Mouse (Mus musculus): ENCODE measurements at regions not wholly inside any gene's neighbourhood (a gene's known extent, or its start where the extent isn't known, plus 50 kb on each side); places are given as distances from the start of the nearest gene placed in this dataset.

DNA sequence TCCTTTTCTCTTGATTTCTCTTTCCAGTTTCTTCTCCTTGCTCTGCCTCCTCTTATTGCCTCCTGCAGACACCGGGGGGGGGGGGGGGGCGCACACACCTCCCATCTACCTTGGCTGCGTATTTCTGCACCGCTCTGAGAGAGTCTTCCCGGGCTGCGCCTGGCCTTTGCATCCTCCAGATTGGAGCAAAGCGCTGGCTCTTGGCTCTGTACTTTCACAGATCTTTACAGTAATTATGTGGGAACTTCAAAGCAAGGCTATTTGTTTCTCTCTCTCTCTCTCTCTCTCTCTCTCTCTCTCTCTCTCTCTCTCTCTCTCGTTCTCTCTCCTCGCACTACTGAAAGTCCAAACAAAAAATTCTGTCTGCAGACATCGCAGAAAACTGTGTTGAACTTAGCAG, 317.4 kb downstream of the Med13l start:
- intact Hi-C loops (cut with DNase I): loop anchor here (5.0 to 10.0 kb wide), 4 partner anchors 96 to 1557 kb away; partner anchors contain the start of genes Lhx5 and Tbx3

DNA sequence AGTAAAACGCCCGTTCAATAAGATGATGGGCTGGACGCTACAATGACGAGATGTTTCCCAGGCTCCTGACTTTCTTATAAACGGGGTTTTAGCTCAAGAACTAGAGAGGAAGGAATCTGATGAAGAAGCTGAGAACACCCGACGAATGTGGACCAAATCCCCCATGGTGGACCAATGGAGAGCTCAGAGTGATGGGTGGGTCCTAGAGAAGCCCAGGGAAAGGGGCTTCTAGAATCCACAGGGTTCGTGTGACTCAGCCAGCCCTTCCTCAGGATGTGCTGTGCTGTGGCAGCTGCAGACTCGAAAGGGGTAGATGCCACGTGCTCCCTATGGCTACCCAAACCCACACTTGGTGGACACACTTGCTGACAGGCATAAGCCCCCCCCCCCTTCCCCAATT, 318.2 kb downstream of the Med13l start:
- intact Hi-C loops (cut with DNase I): loop anchor here (1.0 to 10.0 kb wide), 5 partner anchors 96 to 1556 kb away; partner anchors contain the start of genes Lhx5 and Tbx3
- DNase-seq (ENCODE audit: low spot score in 2 of 2): no peak

More for the DNA sequence above, 317.4 kb downstream of the Med13l start:
- DNase-seq (ENCODE audit: low spot score in 2 of 2): no peak

DNA sequence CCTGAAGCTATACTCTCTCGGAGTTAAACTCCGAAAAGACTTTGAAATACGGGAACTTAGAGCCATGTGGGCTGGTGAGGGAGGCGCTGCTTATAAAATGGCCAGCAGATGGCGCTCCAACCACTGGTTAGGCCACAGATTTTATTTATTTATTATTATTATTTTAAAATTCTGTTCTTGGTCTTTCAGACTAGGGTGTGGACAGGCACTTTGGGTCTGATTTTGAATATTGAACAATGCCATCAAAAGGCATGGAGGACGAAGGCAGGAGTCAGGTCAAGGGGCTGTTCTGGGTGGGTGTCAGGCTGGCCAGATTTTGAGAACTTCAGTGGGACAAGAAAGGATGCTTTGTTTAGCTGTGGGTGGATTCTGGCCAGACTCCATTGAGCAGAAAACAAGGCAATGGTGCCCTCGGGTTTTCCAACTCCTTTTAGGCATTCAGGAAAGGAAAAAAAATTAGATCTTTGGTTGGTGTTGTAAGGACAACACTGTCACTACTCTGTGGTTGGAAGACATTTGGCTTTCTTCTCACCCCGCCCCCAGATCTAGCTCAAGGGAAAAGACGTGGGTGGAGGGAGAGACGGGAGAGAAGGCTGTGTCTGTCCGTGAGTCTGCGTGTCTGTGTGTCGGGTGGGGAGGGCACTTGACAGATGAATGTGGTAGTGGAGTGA, 319.5 kb downstream of the Med13l start:
- intact Hi-C loops (cut with DNase I): loop anchor here (1.0 to 10.0 kb wide), 5 partner anchors 98 to 1555 kb away; partner anchors contain the start of genes Lhx5 and Tbx3
- peak; percentile 67 to 69 for DNase-seq (ENCODE audit: low spot score in 2 of 2)

DNA sequence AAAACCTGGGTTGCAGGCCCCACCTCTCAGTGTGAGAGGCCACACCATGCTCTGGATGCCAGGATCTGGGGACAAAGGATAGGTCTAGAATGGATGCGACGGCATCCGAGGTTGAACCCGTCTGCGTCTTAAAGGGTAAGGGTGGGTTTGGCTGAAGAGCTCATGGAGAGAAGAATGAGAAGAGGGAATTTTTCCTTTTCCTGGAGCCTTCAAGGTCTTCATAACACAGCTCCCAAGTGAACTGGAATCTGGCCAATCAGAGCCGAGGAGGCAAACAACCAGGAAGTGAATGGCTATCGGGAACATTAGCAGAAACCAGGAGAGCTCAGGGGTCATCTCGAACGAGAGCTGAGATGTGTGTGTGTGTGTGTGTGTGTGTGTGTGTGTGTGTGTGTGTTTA, 320.1 kb downstream of the Med13l start:
- intact Hi-C loops (cut with DNase I): no loop called here
- no peak for DNase-seq (ENCODE audit: low spot score in 2 of 2)

DNA sequence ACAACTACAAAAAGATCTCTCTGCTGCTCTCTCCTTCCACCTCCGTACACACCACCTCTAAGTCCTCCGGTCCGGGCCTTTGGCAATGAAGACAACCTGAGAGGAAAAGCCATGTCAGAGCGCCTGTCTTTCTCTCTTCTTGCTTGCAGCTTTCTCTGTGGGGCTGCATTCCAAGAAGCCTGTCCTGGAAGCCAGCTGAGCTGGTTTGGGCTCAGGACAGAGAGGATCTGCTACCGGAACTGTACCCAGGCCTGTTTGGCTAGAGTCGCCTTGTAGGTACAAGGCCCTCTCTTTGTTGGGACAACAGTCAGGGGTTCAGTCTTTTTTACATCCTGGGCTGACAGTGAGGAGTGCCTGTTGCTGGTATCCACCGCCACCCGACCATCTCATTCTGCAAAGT, 321.4 kb downstream of the Med13l start:
- intact Hi-C loops (cut with DNase I): no loop called here
- DNase-seq (ENCODE audit: low spot score in 2 of 2): no peak

DNA sequence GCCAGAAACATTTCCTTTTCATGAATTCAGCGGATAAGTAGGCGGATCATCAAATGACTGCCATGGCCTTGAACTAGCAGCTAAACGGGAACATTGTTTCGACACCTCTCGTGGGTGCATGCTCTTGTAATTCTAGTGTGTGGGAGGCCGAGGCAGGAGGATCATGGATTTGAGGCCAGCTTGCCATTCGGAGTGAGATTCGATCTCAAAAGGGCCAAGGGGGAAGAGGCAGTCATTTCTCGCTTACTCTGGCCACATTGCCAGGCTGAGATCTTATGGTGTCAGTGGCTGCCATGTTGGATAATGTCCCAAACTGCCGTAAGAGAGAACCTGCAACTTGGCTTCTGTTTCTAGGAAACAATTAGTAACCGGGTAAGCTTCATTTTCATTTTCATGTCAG, 327.7 kb downstream of the Med13l start:
- no peak for DNase-seq (ENCODE audit: low spot score in 2 of 2)
- intact Hi-C loops (cut with DNase I): no loop called here

DNA sequence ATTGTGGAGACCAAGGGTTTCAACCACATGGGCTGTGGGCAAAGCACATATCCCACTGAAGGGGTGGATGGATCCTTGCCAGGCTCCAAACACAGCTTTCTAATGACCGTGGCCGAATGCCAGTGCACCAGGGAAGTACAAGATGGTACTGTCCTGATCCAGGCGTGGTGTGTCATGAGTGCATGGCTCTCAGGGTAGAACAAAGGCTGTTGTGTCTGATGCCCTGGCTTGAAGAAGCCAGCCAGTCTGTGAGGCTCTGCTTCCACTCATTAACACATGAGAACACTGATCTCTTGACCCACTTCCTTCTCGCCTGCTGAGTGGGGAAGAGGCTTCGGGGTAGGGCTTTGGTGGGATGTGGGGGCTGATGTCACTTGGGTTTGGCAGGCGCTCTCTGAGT, 330.7 kb downstream of the Med13l start:
- DNase-seq (ENCODE audit: low spot score in 2 of 2): peak; percentile 17 to 26
- intact Hi-C loops (cut with DNase I): no loop called here

DNA sequence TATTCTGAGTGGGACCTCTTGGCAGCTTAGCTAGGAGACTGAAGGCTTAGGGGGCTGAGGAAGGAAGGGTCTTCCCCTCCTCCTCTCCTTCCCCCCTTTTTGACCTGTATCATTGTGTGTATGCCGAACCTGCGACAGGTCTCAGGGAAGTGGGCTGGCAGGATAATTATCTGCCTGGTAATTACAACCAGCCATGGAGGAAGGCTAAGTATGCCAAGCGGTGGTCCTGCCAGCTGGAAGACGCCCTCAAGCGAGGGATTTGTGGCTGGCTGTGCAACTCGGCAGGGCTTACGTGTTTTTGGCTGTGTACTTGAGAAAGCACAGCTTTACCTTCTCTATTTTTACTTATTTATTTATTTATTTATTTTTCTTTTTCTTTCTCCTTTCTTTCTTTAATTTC, 347.7 kb downstream of the Med13l start:
- DNase-seq (ENCODE audit: low spot score in 2 of 2): peak in 1 of 2 experiments; percentile 3
- intact Hi-C loops (cut with DNase I): no loop called here

DNA sequence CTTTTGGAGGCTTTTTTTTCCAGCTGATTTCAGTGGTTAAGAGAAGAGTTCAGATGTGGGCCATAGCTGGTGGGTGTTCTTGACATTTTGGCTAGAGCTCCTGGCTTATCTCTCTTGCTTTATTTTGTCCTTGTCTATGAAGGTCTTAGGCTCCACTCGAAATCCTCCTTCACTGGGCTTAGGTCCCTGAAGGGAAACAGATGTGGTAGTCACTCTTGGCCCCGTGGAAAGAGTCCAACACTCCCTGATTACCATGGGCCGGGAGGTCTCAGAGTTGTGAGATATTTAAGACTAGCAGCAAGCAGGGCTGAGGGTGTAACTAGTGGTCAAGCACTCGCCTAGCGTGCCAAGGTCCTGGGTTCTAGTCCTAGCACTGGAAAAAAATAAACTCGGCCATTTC, 349.3 kb downstream of the Med13l start:
- intact Hi-C loops (cut with DNase I): no loop called here
- DNase-seq (ENCODE audit: low spot score in 2 of 2): no peak

DNA sequence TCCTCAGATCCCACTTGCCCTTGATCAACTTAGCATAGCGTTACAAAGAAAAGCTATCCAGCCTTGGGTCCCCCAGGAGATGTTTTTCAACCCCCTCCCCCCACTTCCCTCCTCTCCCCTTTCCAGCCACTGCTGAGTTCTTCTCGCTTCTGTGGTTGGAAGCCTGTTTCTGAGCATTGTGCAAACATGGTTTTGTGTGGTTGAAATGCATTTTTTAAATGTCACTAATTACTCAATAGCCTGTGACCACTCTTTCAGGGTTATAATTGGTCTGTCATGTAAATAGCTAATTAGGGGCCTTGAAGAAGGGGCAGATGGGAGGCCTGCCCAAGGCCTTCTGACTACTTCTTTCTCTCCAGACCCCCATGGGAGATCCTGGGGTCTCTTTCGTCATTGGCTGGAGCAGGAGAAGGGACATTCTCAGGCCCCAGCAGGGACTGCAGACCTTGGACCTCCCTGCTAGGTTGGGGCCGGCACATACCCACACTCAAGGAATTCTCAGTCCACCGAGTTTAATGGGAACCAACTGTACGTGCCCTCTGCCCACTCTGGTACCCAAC, 353.8 kb downstream of the Med13l start:
- intact Hi-C loops (cut with DNase I): no loop called here
- no peak for DNase-seq (ENCODE audit: low spot score in 2 of 2)

DNA sequence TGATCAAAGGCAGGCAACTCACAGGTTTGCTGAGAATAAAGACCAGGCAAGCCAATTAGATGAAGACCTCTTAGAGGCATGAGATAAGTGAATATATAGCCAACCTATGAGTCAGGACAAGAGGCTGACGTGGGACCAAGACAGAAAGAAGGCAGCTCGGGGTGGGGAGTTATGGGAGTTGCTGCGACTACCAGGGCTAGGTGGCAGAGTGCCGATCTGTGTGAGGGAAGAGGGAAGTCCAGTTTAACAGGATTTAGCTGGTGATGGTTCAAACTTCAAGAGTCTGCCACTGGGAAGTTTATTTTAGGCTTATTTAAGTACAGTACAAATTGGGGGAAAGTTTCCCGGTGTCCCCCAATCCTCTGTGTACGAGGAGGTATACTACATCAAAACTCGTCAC, 362.9 kb downstream of the Med13l start:
- intact Hi-C loops (cut with DNase I): no loop called here
- no peak for DNase-seq (ENCODE audit: low spot score in 2 of 2)

DNA sequence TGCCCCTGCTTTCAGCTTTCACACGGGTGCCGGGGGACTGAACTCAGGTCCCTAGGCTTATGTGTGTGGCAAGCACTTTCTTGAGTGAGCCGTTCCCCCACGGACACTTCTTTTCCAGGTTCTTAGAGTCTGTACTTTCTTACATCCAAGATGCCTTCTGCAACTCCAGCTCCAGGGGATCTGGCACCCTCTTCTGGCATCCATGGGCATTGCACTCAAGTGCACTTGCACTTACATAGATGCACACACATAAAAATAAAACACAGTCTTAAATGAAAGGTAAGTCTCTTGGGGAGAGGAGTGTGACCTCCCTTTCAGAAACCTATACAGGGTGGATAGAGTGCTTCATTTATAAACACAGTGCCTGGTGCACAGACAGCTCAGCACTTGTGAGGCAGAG, 368.6 kb downstream of the Med13l start:
- intact Hi-C loops (cut with DNase I): no loop called here
- DNase-seq (ENCODE audit: low spot score in 2 of 2): no peak

DNA sequence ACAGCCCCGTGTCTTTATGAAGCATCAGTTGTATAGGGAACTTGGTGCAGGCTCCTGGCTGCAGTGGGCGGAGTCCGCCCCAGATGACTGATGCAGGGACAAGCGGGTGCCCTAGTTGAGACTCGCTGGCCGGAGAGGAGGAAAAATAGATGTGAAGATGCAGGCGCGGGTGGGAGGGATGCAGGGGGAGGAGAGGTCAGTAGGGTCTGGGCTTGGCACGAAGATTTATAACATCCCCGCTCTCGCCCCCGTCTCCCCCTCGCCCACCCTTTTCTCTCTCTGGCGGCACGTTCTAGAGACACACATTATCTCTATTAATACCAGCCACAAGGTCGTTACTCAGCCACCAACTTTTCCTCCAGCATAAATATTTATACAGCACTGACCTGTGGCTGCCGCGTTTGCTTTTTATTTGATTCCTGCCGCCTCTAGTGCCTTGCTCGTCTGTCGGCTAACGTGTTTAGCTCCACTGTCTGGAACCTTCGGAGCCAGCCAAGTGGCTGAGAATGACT, 369.6 kb downstream of the Med13l start:
- DNase-seq (ENCODE audit: low spot score in 2 of 2): peak in 1 of 2 experiments; percentile 4
- intact Hi-C loops (cut with DNase I): no loop called here

DNA sequence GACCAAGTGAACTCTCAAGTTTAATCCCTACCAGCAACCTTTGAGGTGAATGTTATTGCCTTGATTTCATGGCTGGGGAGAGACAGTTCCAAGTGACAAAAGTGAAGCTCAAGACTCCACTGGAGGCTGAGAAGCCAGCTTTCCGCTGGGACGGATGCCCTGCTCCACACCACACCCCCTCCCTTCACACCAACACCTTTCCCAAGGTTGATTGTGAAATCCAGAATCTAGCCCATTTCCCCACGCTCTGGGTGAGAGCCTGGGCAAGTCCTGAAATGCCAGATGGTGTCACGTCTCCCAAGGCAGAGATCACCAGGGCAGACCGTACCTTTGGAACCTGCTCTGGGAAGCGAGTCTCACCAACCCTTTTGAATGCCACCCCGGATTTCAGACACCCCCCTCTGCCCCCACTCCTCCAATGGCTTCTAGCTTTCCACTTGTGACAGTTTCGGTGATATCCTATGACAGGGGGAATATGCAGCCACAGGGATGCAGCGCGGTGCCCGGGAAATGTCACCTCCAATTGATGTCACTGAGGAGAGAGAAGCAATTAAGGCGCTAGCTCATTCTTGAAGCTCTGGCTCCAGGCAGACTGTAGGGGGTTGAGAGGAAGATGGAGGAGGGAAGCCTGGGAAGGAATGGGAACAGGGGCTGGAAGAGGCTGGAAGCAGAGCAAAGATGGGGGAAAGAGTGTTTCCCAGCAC, 379.0 kb downstream of the Med13l start:
- DNase-seq (ENCODE audit: low spot score in 2 of 2): no peak
- intact Hi-C loops (cut with DNase I): no loop called here

DNA sequence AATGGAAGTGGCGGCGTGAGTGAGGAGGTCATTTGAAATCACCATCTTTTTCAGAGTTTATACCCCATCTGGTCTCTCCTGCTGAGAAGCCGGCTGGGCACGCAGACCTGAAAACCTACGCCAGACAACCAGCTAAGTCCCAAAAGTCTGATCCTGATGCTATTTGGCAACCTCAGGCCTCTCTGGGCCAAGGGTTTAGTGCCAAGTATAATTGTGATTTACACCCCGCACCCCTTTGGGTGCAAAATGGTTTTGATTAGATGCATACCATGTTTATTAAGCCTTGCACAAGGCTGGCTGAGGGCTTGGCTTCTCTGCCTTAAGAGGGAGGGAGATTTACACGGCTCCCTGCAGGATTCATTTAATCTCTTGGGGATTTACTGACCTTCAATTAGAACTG, 383.8 kb downstream of the Med13l start:
- no peak for DNase-seq (ENCODE audit: low spot score in 2 of 2)
- intact Hi-C loops (cut with DNase I): no loop called here

DNA sequence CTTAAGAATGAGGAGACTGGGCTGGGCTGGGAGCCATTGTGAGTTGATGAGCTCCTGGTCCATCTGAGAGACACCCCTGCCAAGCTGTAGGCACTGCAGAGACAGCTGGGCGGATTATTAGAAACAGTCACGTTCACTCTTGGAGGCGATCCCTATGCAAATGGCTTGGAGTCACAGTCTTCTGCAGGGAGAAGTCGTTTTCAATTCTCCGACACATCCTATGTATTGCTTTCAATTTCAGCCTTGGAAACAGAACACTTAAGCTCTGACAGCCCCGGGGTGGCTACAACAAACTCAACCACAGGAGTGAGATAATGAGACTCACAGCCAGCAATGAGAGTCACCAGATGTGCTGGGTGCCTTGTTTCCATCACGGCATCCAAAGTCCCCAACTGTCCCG, 385.6 kb downstream of the Med13l start:
- peak in 1 of 2 experiments; percentile 11 for DNase-seq (ENCODE audit: low spot score in 2 of 2)
- intact Hi-C loops (cut with DNase I): no loop called here

DNA sequence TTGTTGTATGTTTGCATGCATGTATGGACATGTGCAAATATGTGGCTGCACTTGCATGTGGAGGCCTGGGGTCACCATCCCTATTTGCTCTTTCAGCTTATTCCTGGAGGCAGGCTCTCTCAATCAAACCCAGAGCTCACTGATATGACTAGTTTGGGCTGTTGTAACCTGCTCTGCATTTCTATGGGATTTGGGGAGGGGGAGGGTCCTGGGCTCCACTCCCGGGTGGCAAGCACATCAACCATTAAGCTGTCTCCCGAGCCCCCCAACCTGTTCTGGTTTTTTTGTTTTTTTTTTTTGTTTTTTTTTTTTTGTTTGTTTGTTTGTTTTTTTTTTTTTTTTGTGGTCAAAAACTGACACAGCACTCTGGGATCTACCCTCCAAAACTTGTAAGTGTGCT, 386.5 kb downstream of the Med13l start:
- DNase-seq (ENCODE audit: low spot score in 2 of 2): no peak
- intact Hi-C loops (cut with DNase I): no loop called here

DNA sequence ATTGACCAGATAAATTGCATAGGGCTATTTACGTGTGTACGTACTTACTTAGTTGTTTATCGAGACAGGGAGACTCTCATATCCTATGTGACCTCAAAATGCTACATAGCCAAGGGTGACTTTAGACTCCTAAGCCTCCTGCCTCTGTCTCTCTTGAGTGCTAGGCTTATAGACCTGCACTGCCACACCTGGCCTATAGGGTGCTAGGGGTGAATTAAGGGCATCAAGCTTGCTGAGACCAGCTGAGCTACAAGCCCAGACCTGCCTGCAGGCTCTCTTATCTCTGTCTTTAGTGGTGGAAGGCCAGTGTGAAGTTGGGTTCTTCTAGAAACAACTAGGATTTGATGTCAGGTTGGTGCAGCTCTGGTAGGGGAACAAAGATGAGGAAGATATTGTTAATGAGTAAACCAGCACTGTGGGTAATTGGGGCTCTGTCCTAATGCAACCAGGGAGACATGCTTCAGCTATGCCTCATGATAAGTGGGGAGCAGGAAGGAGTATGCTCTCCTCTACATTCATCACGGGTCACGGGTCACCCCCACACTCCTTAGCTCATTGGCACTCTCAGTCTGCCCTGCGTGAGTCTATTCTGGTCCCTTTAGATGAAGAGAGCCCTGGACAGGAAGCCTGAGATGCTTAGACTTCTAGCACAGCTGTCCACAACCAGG, 387.8 kb downstream of the Med13l start:
- no peak for DNase-seq (ENCODE audit: low spot score in 2 of 2)
- intact Hi-C loops (cut with DNase I): no loop called here

DNA sequence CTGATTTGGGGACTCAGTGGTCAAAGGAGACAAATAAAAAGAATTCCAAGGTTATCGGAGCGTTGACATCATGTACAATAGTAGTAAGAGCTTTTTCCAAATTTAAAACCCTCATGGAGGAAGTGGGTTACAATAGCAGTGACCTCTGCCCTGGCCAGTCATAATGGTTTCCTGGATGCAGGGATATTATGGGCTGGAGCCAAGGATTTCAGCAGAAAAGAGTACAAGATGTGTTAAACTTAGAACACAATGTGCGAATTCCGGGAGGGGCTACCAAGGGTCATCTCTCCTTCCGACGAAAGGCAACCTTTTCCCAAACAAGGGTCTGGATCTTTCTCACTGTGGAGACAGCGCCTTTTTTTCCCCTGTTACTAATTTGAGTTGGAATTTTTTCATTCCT, 390.6 kb downstream of the Med13l start:
- intact Hi-C loops (cut with DNase I): no loop called here
- no peak for DNase-seq (ENCODE audit: low spot score in 2 of 2)

DNA sequence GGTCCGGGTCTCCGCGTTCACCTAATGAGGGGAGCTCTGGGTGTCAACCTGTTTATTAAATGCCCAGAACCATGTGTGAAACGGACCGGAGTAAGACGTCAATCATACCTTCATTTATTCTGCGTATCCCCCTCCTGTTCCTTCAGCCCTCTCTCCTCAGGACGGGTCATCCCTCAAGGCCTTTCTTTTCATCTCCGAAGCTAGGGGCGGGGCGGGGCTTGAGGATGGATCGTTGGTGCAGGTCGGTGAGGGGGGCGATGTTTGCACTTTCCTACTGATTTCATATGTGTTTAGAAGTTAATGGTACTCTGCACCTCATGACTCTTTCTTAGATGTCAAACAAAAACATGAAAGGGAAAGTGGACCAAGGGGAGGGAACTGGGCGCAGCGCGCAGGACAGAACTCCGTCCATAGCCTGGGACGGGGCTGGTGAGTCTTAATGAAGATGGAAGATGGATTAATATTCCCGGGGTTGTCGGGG, 400.1 kb downstream of the Med13l start:
- no peak for DNase-seq (ENCODE audit: low spot score in 2 of 2)
- intact Hi-C loops (cut with DNase I): no loop called here

Measured in left cerebral cortex, postnatal 25 days (tissue).